Mouse (Mus musculus) embryonic fibroblast, embryonic 13.5 days (primary cell): ENCODE measurements at regions not wholly inside any gene's neighbourhood (a gene's known extent, or its start where the extent isn't known, plus 50 kb on each side); places are given as distances from the start of the nearest gene placed in this dataset.

Experiments
- CTCF ChIP-seq: IDR thresholded peaks from 2 replicates; pipeline ENCODE4 v1.5.1; 2011; ENCODE audit warnings: mild to moderate bottlenecking, control low read depth, low read length, moderate library complexity, borderline replicate concordance; ENCODE audit not compliant: insufficient read depth
- POLR2A ChIP-seq: IDR thresholded peaks from 2 replicates; pipeline ENCODE4 v1.6.1; 2011; ENCODE audit warnings: low read depth, mild to moderate bottlenecking, control low read depth, low read length, moderate library complexity

GRCm38 (mm10) chr8:54372921-54373320, 156.5 kb upstream of the Asb5 start:
- TF ChIP-seq CTCF (no peak), POLR2A (no peak)
